Mouse (Mus musculus) heart, adult 10 weeks (tissue): Measurements from ENCODE around the gene Gria2. TPM values are rescaled to one million over a fixed set of nuclear protein-coding genes. Genes with fewer than 3 reads are reported as not detected.

Experiments used
- polyA plus RNA-seq: library from polyadenylated mRNA; stranded (reverse); fragments of 350-450 nt; fragmentation: Illumina TruSeq; extraction: RNeasy Lipid Tissue Mini Kit (QIAGEN cat#74804); gene quantifications from one replicate; pipeline ENCODE4 v1.2.3, GENCODE M21; 2014; ENCODE audit warnings: low read depth, low replicate concordance

Gria2 gene
- 0.08 TPM for polyA plus RNA-seq

DNA sequence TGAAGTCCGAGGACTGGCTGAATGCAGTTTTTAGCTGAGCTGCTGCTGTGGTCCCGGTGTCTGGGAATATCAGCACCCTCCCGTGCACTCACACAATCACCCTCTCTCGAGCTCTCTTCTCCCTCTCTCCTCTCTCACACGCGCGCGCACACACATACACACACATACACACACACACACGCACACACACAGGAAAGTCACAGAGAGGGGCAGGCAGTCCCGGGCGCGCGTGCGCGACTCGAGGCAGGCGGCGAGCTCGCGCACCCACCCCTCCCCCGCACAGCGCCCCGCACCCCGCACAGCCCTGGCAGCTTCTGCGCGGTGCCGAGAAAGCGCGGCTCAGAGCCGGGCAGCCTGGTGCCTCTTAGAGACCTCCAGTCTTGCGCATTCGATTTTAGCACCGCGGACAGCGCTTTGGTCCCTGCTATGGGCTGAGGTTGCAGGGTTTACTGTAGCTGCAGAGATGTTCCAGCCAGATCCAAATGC is at the start of gene Gria2:
Gene Gria2 (minus strand): TSS at position 240 of the 486 bp plus-strand sequence.

Other genes starting within 250 kb of the Gria2 start
- 0.13 TPM for gene Glrb, start 110.8 kb upstream of the Gria2 start, polyA plus RNA-seq
- 2.5 TPM for gene Pdgfc, start 233.6 kb upstream of the Gria2 start, polyA plus RNA-seq